Mouse (Mus musculus) ovary, adult 18-20 months (tissue): ENCODE data around the gene Mical3.

ENCODE experiments used
- DNase-seq: peaks from one replicate; pipeline ENCODE4 v3.0.0; 2022; ENCODE audit warnings: low spot score, mixed read lengths

The Mical3 gene

DNA sequence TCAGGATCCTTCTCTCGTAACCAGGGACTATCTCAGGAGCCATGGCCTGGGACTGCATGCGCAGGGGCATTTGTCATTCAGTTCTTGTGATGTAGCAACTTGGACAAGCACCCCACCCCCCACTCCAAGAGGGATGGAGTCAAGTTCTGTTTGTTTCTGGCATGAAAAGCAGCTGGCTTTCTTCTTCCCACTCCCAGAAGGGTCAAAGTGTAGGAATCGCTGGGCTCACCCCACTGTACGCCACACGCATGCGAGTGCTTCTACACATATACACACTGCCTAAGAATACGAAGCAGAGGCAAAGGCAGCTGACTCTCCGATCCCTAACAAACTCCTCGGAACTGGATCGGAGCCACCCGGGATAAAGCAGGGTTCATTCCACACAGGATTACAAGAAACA lies 119.1 kb downstream of the Mical3 start:
- DNase-seq: no peak

DNA sequence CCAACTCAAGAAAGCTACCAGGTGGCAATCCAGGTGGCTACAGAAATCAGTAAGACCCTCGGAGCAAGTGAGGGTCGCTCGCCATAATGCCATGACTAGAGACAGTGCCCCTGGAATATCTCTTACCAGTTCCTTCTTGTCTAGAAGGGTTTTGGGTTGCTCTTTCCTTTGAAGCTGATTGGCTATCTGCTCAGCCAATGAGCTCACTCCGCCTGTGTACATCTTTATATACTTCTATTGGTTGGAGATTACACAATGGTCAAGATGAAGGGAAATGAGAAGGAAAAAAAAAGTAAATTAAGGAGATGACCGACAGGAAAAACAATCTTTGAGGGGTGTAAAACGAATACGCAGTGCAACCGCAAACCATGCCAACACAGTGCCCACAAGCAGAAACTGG lies 121.1 kb downstream of the Mical3 start:
- no peak for DNase-seq

DNA sequence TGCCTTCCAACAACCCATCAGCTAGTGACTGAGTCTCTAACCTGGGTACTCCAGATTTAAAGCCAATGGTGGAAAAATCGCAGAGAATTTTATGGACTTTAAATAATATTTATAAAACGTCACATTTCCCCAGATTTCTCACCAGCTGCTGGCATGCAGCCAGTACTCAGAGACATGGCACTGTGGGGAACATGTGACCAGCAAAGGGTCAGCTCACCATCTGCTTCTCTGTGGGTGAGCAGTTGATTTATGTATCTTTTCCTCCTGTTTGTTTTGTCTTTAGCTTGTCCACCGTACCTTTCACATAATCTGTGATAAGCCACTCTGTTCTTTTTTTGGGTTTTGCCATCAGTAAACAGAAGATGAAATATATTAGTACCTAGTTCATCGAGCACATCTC lies 125.8 kb downstream of the Mical3 start:
- DNase-seq: no peak

DNA sequence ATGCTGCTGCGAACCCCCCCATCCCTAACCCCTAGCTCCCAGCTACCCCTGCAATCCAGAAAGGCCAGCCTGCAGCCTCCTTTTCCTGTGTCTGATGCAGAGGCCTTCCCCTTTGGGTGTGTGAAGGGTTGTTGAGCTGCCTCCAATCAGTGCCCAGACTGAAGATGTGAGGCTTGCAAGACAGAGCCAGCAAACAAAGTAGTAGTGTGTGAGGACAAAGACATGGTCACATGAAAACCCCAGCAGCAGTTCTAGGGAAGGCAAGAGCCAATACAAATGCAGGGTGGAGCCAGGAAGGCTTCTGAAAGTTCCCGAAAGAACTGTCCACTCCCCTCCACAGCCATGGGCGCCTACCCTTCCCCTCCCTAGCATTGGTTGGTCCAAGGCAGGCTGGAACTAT lies 127.8 kb downstream of the Mical3 start:
- no peak for DNase-seq

DNA sequence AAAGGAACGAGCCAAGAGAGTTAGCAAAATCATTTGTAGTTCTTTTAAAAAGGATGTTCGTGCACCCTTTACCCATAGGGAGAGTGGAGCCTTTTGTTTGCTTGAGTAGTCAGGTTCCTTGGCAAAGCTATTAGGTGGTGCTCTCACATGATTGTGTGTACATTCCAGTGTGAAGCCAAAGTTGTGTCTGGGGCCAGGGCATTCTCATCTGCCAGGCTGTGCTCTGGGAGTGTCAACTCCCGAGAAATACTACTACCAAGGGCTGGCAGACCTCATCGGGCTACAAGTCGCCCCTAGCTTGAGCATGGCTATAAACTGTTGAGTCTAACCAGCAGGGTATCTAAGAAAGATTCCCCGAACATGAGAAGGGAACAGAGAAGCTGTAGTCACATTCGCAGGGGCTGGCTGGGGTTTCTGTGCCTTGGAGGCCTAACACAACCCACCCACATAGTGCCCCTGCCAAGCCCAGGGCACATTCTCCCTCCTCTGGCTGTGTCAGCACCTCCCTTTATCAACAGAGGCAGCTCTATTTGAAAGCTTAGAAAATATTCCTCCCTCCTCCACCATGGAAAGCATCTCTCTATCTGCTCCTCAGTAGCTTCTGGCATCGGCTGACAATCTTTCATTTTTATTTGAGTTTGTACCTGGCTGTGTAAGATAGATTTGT lies 130.8 kb downstream of the Mical3 start:
- no peak for DNase-seq

DNA sequence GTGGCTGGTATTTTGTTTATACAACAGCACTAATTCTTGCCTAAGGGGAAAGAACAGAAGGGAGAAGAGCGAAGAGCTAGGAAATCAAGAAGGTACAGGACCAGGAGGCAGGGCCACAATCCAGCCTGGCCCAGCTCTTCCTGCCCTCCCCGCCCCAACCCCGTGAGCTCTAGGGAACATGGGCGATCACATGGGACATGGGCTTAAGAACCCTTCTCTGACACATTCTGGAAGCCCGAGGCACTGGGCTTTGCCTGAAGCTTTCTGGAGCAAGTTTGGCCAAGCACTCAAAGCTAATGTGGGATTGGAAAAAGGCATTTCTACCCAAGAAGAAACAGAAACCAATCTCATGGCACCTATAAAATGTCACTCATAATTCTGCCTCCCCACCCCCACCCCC lies 131.7 kb downstream of the Mical3 start:
- no peak for DNase-seq

DNA sequence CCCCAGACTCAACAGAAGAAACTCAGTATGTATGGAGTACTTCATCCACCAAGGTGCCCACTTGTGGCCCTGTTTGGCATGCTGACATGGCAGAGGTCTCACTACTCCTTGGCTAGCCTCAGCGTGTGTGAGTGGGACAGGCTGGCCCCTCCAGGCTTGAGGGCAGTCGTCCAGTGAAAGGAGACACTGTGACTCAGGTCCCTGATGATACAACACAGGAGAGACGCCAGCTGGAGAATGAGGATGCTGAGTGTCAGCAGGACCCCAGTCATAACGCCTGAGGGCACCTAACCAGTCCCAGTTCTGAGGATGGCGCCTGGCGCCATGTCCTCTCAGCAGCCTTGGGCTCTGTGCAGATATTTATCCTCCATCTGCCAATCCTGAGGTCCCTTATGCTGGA lies 134.2 kb downstream of the Mical3 start:
- no peak for DNase-seq

DNA sequence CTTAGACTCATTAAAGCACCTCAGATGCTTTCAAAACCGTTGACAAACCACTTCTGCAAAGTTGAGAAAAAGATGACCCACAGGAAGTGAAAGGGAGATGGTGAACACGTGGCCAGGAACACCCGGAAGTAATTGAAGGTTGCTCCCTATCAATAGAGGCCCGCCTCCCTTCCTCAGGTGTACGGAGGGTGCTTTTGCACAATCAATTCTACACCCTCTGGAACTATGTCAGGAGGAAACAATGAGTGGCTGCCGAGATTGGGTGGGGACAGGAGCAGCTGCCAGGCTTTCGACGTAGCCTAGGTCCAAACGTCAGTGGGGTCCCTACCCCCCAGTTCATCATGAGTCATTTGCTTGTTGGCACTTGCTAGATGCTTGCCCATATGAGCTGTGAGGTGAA lies 135.3 kb downstream of the Mical3 start:
- DNase-seq: no peak

DNA sequence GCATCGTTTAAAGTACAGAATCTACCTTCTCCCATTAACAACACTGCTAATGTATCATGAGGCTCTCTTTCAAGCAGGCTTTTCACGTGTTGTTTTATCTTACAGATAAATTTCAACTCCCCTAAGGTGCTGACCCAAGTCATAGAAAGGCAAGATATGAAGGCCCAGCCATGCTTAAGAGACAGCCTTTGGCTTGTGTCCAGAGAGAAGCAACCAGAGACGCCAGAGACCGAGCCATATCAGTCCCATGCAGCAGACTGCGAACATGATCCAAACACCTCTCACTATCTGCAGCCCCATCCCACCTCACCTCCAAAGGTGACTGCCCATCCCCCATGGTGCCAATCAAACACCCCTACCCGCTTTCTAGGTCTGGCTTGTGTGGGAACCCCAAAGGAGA lies 138.9 kb downstream of the Mical3 start:
- DNase-seq: no peak

DNA sequence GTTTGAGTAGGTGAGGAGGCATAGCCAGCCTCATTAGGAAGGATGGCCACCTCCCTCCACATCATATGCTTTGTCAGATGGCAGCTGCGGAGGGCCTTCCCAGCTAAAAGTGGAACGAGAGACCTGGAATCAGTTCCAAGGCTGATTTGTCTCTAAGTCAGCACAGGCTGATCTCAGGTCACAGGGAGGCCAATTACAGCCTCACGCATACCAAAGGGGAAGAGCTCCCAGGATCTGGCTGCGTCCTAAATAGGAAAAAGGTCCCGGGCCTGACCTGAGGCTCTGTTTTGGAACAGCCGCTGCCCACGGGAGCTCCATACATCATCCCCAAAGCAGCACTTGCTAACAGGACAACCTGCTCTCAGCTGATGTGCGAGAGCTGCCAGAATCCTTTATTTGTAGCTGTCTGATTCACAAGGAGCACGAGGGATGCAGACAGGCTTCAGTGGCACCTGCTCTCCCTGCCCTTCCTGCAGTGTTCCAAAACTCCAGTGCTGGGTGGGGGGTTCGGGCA lies 143.2 kb downstream of the Mical3 start:
- DNase-seq: peak; percentile 52

DNA sequence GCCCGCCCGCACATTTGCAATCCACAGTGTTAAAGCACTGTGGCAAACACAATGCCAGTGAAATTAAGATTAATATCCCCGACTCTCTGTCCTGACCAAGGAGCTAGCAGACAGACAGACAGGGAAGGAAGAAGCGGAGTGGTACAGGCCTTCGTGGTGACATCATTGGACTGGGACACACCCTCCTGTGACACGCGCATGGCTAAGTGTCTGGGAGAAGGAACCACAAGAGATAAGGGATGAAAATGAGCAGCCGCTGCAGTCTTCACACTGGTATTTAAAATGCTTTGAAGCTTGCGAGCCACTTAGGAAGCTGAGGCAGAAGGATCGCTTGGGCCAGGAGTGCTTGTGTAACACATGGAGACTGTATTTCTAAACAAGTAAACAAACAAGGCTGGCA lies 143.6 kb downstream of the Mical3 start:
- DNase-seq: no peak

DNA sequence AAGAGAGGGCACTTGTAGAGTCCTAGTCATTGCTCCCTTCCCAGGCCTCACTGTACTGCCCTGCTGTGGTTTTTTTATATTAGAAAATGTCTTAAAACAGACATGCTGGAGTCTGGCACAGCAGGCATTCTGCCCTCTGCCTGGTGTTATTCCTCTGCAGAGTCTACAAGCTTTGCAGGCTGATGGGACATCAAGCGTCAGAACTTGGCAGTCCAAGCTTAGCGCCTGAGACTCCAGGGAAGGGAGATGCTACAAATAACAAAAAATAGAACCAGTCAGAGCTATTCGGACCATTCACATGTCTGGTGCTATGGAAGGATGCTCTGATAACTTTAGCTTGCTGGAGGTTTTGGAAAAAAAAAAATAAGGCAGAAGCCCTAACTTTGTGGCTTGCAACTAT lies 144.6 kb downstream of the Mical3 start:
- no peak for DNase-seq

DNA sequence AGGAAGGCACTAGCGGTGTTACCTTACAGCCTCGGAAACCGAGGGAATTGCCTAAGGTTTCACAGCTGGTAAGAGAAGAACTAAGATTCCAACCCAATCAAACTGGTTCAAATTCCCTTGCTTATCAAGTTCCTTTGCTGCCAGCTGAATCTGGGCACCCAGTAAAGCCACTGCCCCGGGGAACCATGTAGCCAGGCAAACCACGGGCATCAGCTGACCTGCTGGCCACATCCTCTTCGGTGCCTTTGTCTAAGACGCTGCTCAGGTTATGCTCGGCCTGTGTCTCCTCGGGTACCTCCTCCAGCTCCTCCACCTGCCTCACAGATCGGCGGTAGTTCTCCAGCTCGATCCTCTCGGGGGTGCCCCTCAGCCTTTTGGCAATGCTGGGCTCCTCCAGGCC lies 148.5 kb downstream of the Mical3 start:
- DNase-seq: no peak

DNA sequence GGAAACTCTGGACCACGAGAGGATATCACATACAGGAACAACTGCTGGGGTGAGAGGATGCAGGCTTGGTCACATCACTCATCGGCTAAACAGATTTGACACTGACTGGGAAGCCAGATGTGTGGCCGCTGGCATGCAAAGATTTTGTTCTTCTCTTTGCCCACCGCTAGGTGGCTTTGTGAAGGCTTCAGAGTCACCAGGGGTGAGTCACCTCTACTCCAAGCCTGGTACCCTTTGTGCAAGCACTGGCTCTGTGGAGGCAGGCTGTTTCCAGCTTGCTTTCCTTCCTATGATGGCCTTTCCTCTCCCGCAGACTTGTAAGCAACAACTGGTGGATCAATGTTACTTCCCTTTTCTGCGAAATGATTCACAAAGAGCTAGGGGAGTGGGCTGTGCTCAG lies 149.3 kb downstream of the Mical3 start:
- no peak for DNase-seq

DNA sequence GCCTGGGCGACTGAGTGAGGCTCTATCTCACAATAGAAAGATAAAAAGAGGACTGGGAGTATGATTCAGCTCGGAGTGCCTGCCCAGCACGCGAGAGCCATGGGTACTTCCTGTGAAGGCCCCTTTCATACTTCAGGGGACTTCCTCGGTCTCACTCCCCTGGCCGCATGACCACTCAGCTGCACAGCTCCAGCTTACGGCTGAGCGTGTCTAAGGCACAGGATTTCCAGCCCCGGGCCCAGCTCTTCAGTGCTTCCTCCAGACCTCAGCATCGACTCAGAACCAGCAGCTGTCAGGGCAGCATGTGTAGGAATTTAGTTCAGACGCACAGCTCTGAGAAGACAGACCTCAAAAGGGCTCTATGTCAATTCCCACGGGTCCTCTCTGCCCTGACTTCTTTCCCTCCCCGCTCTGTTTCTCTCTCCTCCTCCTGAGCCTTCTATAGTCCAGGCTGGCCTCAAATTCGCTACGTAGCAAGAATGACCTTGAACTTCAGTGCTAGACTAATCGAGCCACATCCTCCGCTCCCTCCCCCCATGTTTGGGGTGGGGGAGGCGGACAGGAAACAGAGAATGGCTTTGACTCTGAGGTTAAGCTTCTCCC lies 152.7 kb downstream of the Mical3 start:
- peak; percentile 55 for DNase-seq

DNA sequence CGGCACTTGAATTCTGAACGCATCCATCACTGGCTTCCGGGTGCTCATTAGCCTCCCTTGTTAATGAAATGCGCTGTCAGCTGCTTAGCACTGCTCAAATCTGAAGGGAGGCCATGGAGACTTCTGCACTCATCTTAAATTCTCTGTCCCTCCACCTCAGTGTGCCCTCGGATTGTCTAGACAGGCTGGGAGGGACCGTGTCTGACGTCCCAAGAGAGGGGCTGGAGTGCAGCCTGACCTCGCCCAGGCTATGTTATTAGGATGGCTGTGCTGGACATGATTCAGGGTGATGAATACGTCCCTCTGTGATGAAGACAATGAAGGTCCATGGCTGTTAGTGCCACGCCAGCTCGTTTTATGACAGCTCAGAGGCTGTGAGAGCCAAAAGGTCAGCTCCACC lies 153.8 kb downstream of the Mical3 start:
- DNase-seq: no peak

DNA sequence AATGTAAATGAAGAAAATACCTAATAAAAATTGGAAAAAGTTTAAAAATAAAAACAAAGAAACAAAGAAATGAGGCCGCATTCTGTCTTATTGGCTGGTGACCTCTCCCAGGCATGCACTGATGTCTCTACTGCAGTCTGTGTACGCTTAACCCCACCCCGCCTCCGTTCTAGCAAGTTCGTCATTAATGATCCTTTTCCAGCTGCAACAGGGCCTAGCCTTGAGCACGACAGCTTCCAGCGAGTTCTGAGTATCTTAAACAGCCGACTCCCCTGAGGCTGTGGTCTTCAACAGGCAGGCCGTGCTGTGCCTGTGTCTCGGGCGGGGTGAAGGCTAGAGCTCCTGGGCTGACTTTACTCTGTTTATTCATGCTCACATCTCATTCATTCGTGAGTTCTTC lies 154.7 kb downstream of the Mical3 start:
- no peak for DNase-seq

DNA sequence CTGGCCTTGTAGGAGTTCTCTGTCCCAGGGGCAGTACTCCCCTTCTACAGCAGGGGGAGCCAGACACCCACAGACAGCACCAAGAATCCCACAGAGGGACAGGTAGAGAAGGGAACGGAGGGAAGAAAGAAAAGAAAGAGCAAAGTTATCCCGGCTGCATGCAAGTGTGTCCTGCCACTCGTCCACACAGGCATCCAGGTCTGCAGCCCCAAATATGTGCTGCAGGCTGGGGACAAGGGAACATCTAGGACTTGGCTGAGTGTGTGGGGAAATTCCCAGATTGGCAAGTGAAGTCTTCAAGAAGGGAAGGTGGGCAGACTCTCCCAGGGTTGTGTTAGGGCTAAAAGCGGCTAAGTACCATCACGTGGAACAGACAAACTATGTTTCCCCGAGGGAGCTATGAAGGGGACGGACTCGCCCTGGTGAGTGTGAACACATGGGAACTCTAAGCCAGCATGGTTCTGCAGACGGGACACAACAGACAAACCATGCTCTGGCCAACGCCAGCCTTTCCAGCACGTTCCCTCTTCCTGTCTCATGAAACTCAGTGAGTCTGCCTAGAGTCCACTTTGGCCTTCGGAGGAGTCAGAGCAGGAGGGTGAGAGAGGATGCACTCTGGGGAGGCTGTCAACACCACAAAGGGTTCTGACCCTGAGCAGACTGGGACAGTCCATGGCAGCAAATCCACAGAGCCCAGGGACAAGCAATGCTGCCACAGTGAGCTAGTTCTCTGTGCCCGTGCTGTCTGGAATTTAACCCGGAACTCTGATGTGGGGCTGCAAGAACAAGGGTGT lies 158.8 kb downstream of the Mical3 start:
- DNase-seq: peak; percentile 61

DNA sequence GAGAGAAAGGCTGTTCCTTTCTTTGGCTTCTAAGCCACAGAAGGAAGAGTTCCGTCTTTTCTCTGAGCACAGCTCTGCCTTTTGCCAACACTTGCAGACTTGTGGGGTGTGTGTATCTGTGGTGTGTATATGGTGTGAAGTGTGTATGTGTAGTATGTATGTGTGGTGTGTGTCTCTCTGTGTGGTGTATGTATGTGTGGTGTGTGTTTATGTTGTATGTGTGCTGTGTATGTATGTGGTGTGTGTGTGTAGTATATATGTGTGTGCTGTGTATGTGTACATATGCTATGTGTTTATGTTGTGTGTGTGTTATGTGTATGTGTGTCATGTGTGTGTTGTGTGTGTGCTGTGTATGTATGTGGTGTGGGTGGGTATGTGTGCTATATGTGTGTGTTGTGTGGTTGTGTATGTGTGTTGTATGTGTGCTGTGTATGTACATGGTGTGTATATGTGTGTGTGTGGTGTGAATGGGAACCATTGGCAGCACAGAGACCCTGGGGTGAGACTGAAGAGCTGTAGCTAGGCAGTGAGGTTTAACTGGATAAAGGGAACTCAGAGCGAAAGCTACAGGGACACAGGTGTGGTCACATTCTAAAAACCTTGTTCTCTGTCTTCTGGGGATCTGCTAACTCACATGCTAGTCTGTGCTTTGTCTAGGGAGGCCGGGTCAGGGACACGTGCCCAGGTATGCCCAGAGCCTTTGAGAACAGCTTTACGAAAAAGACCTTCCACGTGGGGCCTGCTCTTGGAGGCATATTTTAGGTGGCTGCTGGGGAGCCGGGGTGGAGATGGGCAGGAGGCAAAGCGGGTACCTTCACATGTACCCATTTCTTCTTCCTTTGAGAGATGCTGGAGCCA lies 159.6 kb downstream of the Mical3 start:
- no peak for DNase-seq

DNA sequence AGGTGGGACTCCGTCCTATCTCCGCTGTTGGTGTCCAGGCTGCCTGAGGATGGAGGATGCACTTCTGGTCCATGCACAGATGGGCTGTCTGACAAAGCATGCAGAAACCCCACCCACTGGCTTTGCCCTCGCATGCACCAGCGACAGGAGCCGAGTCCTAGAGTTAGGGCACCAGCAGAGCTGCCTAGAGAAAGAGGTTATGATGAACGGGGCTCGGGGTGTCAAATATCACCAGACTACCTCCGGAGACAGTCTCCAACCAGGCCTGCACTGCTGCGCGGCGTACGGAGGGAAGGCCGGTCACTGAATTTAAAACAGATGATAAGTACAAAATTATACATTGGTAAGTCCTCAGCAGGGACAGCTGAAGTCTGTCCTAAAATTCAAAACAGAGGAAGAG lies 165.0 kb downstream of the Mical3 start:
- no peak for DNase-seq

DNA sequence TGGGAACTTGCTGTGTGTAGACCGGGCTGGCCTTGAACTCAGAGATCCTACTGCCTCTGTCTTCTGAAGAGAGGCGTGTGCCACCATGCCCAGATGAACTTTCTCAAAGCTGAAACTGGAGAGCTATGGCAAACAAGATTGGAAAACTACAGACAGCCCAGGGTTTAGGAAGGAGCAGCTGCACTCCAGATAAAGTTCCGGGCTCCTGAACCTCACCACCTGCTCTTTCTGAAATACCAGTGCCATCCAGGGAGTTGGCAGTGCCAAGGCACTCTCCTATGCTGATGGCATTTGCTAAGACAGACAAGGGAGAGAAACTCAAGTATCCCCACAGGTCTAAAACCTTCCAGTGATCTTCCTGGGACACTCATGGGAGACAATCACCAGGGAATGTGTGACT lies 166.6 kb downstream of the Mical3 start:
- no peak for DNase-seq

DNA sequence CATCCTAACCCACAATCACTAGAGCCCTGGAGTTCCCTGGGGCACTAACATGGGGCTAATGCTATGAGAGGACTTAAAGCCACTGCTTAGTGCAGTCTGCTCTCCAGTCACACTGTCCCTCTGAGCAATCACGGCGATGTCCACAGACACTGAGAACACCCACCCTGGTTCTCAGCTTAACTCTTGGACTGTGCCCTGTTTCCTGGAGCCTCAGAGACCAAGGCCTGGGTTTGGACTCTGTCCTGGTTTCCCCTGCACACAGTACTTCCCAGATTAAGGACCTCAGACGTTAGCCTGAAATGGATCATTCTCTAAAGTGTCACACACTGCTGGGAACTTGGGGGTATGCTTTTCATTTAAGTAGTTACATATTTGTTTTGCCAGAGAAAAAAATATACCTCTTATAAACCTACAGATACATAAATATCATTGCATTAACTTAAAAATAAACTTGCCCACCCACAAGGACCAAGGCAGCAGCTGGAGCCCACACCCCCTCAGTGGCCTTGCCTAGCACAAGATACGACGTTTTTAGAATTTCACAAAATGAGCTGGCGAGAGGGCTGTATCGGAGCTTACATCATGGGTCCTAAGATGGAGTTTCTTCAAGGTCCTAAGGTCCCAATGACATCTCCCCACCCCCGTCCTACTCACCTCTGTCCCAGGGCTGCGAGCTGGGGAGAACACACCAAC lies 170.3 kb downstream of the Mical3 start:
- no peak for DNase-seq
